Mouse (Mus musculus) kidney, embryonic 15.5 days (tissue): ENCODE data around the gene Selenom. TPM values are rescaled to one million over a fixed set of nuclear protein-coding genes. Genes with fewer than 3 reads are reported as not detected.
A peak's percentile ranks its signal among the peaks of the same experiment; 100 is the strongest.

Source experiments
- ATAC-seq: fragments of 200-750 bp; cut with Nextera tagmentation; replicated peaks from 2 replicates; pipeline ENCODE4 v1.8.0; 2017; ENCODE audit warnings: moderate TSS enrichment; ENCODE audit not compliant: low FRiP score
- H3K27ac ChIP-seq: fragments of 300-500 bp; sonication (generic); 2 replicates; pipeline ENCODE4 v1.5.1; 2015; ENCODE audit warnings: mild to moderate bottlenecking, inconsistent platforms
- H3K27me3 ChIP-seq: fragments of 300-500 bp; sonication (generic); 2 replicates; pipeline ENCODE4 v1.6.1; 2015; ENCODE audit warnings: inconsistent platforms
- H3K36me3 ChIP-seq: fragments of 300-500 bp; sonication (generic); 2 replicates; pipeline ENCODE4 v1.6.1; 2015; ENCODE audit warnings: inconsistent platforms
- H3K4me1 ChIP-seq: fragments of 300-500 bp; sonication (generic); 2 replicates; pipeline ENCODE4 v1.6.1; 2015; ENCODE audit warnings: inconsistent platforms
- H3K4me2 ChIP-seq: fragments of 300-500 bp; sonication (generic); 2 replicates; pipeline ENCODE4 v1.6.1; 2015; ENCODE audit warnings: moderate library complexity, mild to moderate bottlenecking, inconsistent platforms
- H3K4me3 ChIP-seq: fragments of 300-500 bp; sonication (generic); replicated peaks from 2 replicates; pipeline ENCODE4 v1.5.1; 2015; ENCODE audit warnings: mild to moderate bottlenecking, inconsistent platforms
- H3K9ac ChIP-seq: fragments of 300-500 bp; sonication (generic); 2 replicates; pipeline ENCODE4 v1.6.1; 2015; ENCODE audit warnings: mild to moderate bottlenecking, inconsistent platforms
- H3K9me3 ChIP-seq: fragments of 300-500 bp; sonication (generic); replicated peaks from 2 replicates; pipeline ENCODE4 v1.6.1; 2016; ENCODE audit warnings: inconsistent platforms
- WGBS: fragments of 180-500 bp; shearing (Covaris S2); methylation state at CpG from one replicate; pipeline ENCODE4 v1.1.7; 2015; ENCODE audit warnings: mixed read lengths; 5-methylcytosine and 5-hydroxymethylcytosine counted together
- polyA plus RNA-seq: library from polyadenylated mRNA; unstranded; fragments of >200 nt; fragmentation: Nextera tagmentation; extraction: Ambion mirVana; gene quantifications from 2 replicates; pipeline ENCODE4 v1.2.1, GENCODE M21; 2015

Selenom gene
- polyA plus RNA-seq, 1 experiment from 2014 or later: 112 TPM

GRCm38 (mm10) chr11:3545531-3546241, 31.2 kb downstream of the Selenom start:
- peak overlapping the region; percentile 48 for H3K27ac ChIP-seq
- H3K4me3 ChIP-seq: no peak overlapping the region
- H3K27me3 ChIP-seq: no peaks in the 10 kb centered on the region
- WGBS: 23% methylated on average over 9 of the region's 9 CpGs
- H3K9ac ChIP-seq: no peak overlapping the region
- ATAC-seq: no peak
- no peak overlapping the region for H3K4me2 ChIP-seq
- peaks cover 6% of the 10 kb centered on the region; the same call in 1 of the 2 replicates for H3K9me3 ChIP-seq
- no peaks in the 10 kb centered on the region for H3K36me3 ChIP-seq
- peaks cover 21% of the 10 kb centered on the region for H3K4me1 ChIP-seq

- peak overlapping the region; percentile 48 for H3K27ac ChIP-seq
- peaks cover 6% of the 10 kb centered on the region; the same call in 1 of the 2 replicates for H3K9me3 ChIP-seq
- H3K9ac ChIP-seq: no peak overlapping the region
- H3K27me3 ChIP-seq: no peaks in the 10 kb centered on the region
- no peaks in the 10 kb centered on the region for H3K36me3 ChIP-seq
- 18% methylated on average over 1 of the region's 1 CpGs for WGBS
- H3K4me2 ChIP-seq: no peak overlapping the region
- H3K4me1 ChIP-seq: peaks cover 21% of the 10 kb centered on the region
- H3K4me3 ChIP-seq: no peak overlapping the region
- ATAC-seq: no peak
These were observed 31.7 kb downstream of the Selenom start for GRCm38 (mm10) chr11:3546242-3546562.

- ATAC-seq: no peak
These were observed 32.6 kb downstream of the Selenom start for GRCm38 (mm10) chr11:3547047-3547446.

GRCm38 (mm10) chr11:3547969-3548368, 33.5 kb downstream of the Selenom start:
- no peak for ATAC-seq
- H3K9me3 ChIP-seq: peaks cover 6% of the 10 kb centered on the region; the same call in 1 of the 2 replicates

More at GRCm38 (mm10) chr11:3547047-3547446, 32.6 kb downstream of the Selenom start:
- H3K36me3 ChIP-seq: no peaks in the 10 kb centered on the region
- H3K4me1 ChIP-seq: peaks cover 17% of the 10 kb centered on the region
- no peak overlapping the region for H3K9ac ChIP-seq
- H3K4me2 ChIP-seq: no peak overlapping the region
- H3K4me3 ChIP-seq: no peak overlapping the region
- H3K27ac ChIP-seq: no peak overlapping the region
- H3K9me3 ChIP-seq: peaks cover 6% of the 10 kb centered on the region; the same call in 1 of the 2 replicates
- 84% methylated on average over 2 of the region's 2 CpGs for WGBS
- no peaks in the 10 kb centered on the region for H3K27me3 ChIP-seq

GRCm38 (mm10) chr11:3548564-3549295, 34.2 kb downstream of the Selenom start:
- Histone ChIP-seq H3K27ac (no peak overlapping the region), H3K9me3 (peaks cover 6% of the 10 kb centered on the region; the same call in 1 of the 2 replicates), H3K4me2 (no peak overlapping the region), H3K27me3 (no peaks in the 10 kb centered on the region), H3K36me3 (no peaks in the 10 kb centered on the region), H3K4me1 (peaks cover 15% of the 10 kb centered on the region), H3K9ac (no peak overlapping the region), H3K4me3 (no peak overlapping the region)
- ATAC-seq: no peak
- WGBS: 74% methylated on average over 3 of the region's 3 CpGs

More at GRCm38 (mm10) chr11:3547969-3548368, 33.5 kb downstream of the Selenom start:
- no peak overlapping the region for H3K9ac ChIP-seq
- H3K27ac ChIP-seq: no peak overlapping the region
- H3K27me3 ChIP-seq: no peaks in the 10 kb centered on the region
- H3K36me3 ChIP-seq: no peaks in the 10 kb centered on the region
- no peak overlapping the region for H3K4me3 ChIP-seq
- peaks cover 15% of the 10 kb centered on the region for H3K4me1 ChIP-seq
- 46% methylated on average over 6 of the region's 6 CpGs for WGBS
- H3K4me2 ChIP-seq: no peak overlapping the region

- no peak overlapping the region for H3K9ac ChIP-seq
- no peak for ATAC-seq
- H3K27ac ChIP-seq: no peak overlapping the region
- H3K4me3 ChIP-seq: no peak overlapping the region
- no peak overlapping the region for H3K4me2 ChIP-seq
- H3K36me3 ChIP-seq: no peaks in the 10 kb centered on the region
- 78% methylated on average over 5 of the region's 5 CpGs for WGBS
- no peaks in the 10 kb centered on the region for H3K27me3 ChIP-seq
- H3K9me3 ChIP-seq: no peaks in the 10 kb centered on the region
- peaks cover 15% of the 10 kb centered on the region for H3K4me1 ChIP-seq
These were observed 35.3 kb downstream of the Selenom start for GRCm38 (mm10) chr11:3549791-3550190.

GRCm38 (mm10) chr11:3554976-3555375, 40.5 kb downstream of the Selenom start:
- H3K4me1 ChIP-seq: no peaks in the 10 kb centered on the region
- H3K9ac ChIP-seq: no peak overlapping the region
- H3K4me2 ChIP-seq: no peak overlapping the region
- H3K4me3 ChIP-seq: no peak overlapping the region
- no peak for ATAC-seq
- no peaks in the 10 kb centered on the region for H3K27me3 ChIP-seq
- 93% methylated on average over 4 of the region's 4 CpGs for WGBS
- no peak overlapping the region for H3K27ac ChIP-seq
- no peaks in the 10 kb centered on the region for H3K36me3 ChIP-seq
- H3K9me3 ChIP-seq: no peaks in the 10 kb centered on the region

- Histone ChIP-seq H3K9ac (no peak overlapping the region), H3K4me1 (0 out of 2 replicates have a peak, but pooled peaks cover 4% of the 10 kb centered on the region), H3K4me2 (no peak overlapping the region), H3K27ac (no peak overlapping the region), H3K36me3 (no peaks in the 10 kb centered on the region), H3K9me3 (no peaks in the 10 kb centered on the region), H3K4me3 (no peak overlapping the region), H3K27me3 (no peaks in the 10 kb centered on the region)
- no peak for ATAC-seq
- 59% methylated on average over 3 of the region's 3 CpGs for WGBS
These were observed 43.4 kb downstream of the Selenom start for GRCm38 (mm10) chr11:3557852-3558251.

- no peak overlapping the region for H3K4me3 ChIP-seq
- 66% methylated on average over 5 of the region's 5 CpGs for WGBS
- no peaks in the 10 kb centered on the region for H3K36me3 ChIP-seq
- H3K27ac ChIP-seq: no peak overlapping the region
- no peak for ATAC-seq
- H3K9ac ChIP-seq: no peak overlapping the region
- peaks cover 22% of the 10 kb centered on the region for H3K4me1 ChIP-seq
- no peaks in the 10 kb centered on the region for H3K27me3 ChIP-seq
- no peak overlapping the region for H3K4me2 ChIP-seq
- H3K9me3 ChIP-seq: no peaks in the 10 kb centered on the region
These were observed 45.7 kb downstream of the Selenom start for GRCm38 (mm10) chr11:3560202-3560601.

GRCm38 (mm10) chr11:3563853-3564252, 49.4 kb downstream of the Selenom start:
- H3K4me2 ChIP-seq: no peak overlapping the region
- no peaks in the 10 kb centered on the region for H3K9me3 ChIP-seq
- no peak for ATAC-seq
- H3K36me3 ChIP-seq: no peaks in the 10 kb centered on the region
- H3K4me3 ChIP-seq: no peak overlapping the region
- H3K27ac ChIP-seq: peak overlapping the region; percentile 81
- peaks cover 30% of the 10 kb centered on the region for H3K4me1 ChIP-seq
- H3K27me3 ChIP-seq: no peaks in the 10 kb centered on the region
- WGBS: 78% methylated on average over 6 of the region's 6 CpGs
- no peak overlapping the region for H3K9ac ChIP-seq

- peak; percentile 59 for ATAC-seq
- Histone ChIP-seq H3K27me3 (no peaks in the 10 kb centered on the region), H3K4me3 (no peak overlapping the region), H3K9me3 (no peaks in the 10 kb centered on the region), H3K9ac (no peak overlapping the region), H3K4me1 (peaks cover 34% of the 10 kb centered on the region), H3K27ac (peak overlapping the region; percentile 81), H3K36me3 (no peaks in the 10 kb centered on the region), H3K4me2 (no peak overlapping the region)
- WGBS: 31% methylated on average over 7 of the region's 7 CpGs
These were observed 50.0 kb downstream of the Selenom start for GRCm38 (mm10) chr11:3564451-3564850.

- Histone ChIP-seq H3K36me3 (no peaks in the 10 kb centered on the region), H3K4me3 (no peak overlapping the region), H3K9ac (no peak overlapping the region), H3K27ac (no peak overlapping the region), H3K27me3 (no peaks in the 10 kb centered on the region), H3K9me3 (no peaks in the 10 kb centered on the region), H3K4me1 (peaks cover 36% of the 10 kb centered on the region), H3K4me2 (no peak overlapping the region)
- WGBS: 69% methylated on average over 4 of the region's 4 CpGs
- no peak for ATAC-seq
These were observed 51.5 kb downstream of the Selenom start for GRCm38 (mm10) chr11:3566018-3566417.
